Mouse (Mus musculus): ENCODE measurements around the gene Synpo2.

Synpo2 gene

GRCm38 (mm10) chr3:123207386-123207785 is 28.6 kb downstream of the Synpo2 start:
- intact Hi-C loops (cut with DNase I) = no loop called here

- intact Hi-C loops (cut with DNase I) = no loop called here
Observed at GRCm38 (mm10) chr3:123205485-123205884, 30.5 kb downstream of the Synpo2 start.

GRCm38 (mm10) chr3:123205065-123205464 is 30.9 kb downstream of the Synpo2 start:
- intact Hi-C loops (cut with DNase I) = no loop called here

DNA sequence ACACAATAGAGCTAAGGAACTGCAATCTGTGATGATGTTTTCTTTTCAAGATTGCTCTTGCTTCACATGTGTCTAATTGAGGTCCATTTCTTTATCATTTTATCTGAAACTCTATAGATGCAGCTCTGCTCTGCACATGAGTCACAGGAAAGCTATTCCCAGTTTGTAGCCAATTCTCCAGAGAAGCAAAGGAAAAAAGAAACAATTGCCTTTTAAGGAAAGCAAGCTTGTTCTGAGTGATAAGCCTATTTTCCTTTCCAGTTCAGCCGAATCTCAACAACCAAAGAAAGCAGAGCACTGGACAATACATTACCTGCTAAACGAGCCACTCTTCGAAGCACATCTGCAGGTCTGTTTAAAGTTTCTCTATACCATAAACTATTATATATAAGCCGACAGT is 31.3 kb downstream of the Synpo2 start:
- intact Hi-C loops (cut with DNase I) = no loop called here

- intact Hi-C loops (cut with DNase I) = no loop called here
Observed at GRCm38 (mm10) chr3:123201798-123202197, 34.2 kb downstream of the Synpo2 start.

DNA sequence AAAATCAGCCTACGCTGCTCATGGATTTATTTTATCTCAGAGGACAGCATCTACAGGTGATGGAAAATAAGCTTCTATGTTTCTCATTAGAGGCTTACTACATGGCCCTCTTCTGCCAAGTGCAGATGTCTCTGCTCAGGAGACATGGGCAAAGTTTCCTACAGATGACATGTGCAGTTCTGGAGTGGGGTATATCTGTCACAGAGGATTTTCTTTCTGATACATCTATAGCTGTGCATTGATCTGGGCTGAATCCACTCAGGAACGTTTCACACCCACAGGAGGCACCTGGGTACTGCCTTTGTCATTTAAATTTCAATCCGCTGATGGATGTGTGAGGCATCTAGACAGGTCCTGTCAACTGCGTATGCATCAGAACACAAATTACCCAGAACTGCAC is 42.2 kb downstream of the Synpo2 start:
- intact Hi-C loops (cut with DNase I) = no loop called here

- intact Hi-C loops (cut with DNase I) = no loop called here
Observed at GRCm38 (mm10) chr3:123191602-123192001, 44.3 kb downstream of the Synpo2 start.

- intact Hi-C loops (cut with DNase I) = no loop called here
Observed at GRCm38 (mm10) chr3:123190329-123190728, 45.6 kb downstream of the Synpo2 start.

- intact Hi-C loops (cut with DNase I) = no loop called here
Observed at GRCm38 (mm10) chr3:123189826-123190225, 46.1 kb downstream of the Synpo2 start.

GRCm38 (mm10) chr3:123188616-123189230 is 47.2 kb downstream of the Synpo2 start:
- intact Hi-C loops (cut with DNase I) = no loop called here

DNA sequence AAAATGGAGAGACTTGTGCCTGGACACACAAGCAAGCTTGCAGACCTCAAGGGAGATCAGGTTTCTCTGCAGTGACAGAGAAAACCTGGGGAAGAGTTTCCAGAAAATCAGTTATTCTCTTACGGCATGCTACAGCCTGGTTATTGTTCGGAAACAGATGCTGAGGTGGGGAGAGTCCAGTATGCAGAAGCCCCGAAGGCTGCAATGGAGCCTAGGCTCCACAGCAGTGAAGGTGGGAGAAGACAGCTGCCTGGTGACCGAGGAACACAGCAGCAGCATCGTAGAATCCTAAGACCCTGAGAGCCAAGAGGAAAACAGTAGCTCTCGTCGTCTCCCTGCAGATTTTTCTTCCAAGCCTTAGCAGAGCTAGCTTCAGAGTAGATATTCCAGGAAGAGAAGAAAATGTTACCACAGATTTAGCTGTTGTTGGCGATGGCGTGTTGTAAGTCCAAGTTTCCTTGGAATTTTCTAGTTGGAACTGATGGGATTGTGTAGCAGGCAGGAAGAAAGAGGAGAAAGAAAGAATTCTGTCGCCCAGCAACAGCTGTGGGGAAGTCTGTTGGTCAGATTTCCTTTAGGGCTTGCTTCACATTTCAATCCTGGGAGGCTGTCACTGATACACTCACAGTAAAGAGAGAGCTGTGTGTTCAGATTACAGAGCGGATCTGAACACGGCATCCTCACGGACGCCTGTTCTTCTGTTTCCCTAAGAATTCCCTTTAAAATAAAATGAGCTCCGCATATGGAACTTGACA is 48.4 kb downstream of the Synpo2 start:
- intact Hi-C loops (cut with DNase I) = no loop called here

- intact Hi-C loops (cut with DNase I) = no loop called here
Observed at GRCm38 (mm10) chr3:123185238-123185925, 50.6 kb downstream of the Synpo2 start.

- intact Hi-C loops (cut with DNase I) = no loop called here
Observed at GRCm38 (mm10) chr3:123184281-123184680, 51.7 kb downstream of the Synpo2 start.

DNA sequence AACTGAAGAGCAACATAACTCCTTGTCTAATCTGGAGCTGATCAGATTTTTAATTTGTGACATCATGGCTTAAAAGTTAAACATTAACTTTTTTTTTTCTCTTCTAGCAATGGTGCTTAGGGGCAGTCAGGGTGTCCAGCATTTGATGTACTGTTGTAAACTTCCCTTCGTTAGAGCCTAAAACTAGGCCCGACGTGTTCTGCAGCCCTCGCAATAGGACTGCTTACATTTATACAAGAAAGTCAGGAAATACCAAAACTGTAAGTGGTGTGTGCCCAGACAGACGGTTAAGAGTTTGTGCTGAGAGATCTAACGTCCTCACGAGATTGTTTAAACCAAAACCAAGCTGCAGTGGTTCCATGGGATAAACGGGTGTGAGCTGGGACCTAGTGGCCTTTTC is 56.4 kb downstream of the Synpo2 start:
- intact Hi-C loops (cut with DNase I) = no loop called here

DNA sequence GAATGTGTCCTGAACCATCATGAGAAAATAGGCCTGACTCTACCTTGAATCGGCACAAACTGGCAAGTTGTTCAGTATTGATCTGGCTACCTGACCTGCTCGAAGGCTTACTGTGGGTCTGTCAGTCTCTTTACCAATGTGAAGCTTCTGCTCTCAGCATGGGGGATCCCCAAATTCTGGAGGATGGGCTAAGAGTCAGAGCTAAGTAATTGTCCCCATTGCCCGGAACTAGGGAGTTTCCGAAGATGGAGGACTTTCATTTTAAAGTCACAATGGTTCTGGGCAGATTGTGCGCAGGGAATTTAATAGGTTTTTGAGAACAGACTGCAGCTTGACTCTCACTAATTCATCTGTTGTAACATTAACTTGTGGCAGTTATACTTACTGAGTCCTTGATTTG is 56.9 kb downstream of the Synpo2 start:
- intact Hi-C loops (cut with DNase I) = no loop called here

- intact Hi-C loops (cut with DNase I) = no loop called here
Observed at GRCm38 (mm10) chr3:123178420-123178819, 57.5 kb downstream of the Synpo2 start.

DNA sequence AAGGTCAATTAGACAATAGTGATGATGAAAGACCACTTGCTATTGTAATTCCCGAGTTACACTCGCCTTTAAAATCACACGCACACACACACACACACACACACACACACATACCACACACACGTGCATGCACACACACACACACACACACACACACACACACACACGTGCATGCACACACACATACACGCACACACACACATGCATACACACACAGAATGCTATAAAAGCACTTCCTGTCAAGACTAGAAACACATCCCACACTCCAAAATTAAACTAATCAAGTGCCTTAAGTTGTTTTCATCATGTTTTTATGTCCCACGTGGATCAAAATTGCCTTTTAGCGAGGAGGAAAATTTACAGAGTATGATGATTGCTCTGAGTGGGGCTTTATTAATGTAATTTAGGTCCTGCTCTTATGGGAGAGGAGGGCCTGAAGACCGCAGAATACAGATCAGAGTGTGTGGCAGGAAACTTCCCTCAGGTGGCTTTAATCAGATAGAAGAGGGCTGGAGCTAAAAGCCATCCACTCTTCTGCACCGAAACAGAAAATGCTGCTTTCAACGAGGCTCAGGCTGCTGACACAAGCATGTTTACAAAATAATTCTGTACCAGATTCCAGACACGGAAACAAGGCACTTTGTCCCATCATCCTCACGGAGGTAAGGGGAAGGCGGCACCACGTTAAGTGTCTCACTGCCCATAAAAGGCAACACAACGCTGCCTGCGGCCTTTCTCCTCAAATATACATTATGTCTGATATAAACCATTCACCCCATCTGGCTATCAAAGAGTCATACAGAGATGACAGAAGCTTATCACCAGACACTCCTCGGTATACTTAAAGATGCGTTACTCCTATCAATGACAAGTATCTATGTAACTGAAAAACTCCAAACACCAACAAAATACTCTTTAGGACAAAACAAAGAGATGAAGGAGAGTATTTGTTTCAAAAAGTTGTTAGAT is 59.3 kb downstream of the Synpo2 start:
- intact Hi-C loops (cut with DNase I) = no loop called here

- intact Hi-C loops (cut with DNase I) = no loop called here
Observed at GRCm38 (mm10) chr3:123175142-123175541, 60.8 kb downstream of the Synpo2 start.

GRCm38 (mm10) chr3:123174379-123174697 is 61.6 kb downstream of the Synpo2 start:
- intact Hi-C loops (cut with DNase I) = no loop called here

DNA sequence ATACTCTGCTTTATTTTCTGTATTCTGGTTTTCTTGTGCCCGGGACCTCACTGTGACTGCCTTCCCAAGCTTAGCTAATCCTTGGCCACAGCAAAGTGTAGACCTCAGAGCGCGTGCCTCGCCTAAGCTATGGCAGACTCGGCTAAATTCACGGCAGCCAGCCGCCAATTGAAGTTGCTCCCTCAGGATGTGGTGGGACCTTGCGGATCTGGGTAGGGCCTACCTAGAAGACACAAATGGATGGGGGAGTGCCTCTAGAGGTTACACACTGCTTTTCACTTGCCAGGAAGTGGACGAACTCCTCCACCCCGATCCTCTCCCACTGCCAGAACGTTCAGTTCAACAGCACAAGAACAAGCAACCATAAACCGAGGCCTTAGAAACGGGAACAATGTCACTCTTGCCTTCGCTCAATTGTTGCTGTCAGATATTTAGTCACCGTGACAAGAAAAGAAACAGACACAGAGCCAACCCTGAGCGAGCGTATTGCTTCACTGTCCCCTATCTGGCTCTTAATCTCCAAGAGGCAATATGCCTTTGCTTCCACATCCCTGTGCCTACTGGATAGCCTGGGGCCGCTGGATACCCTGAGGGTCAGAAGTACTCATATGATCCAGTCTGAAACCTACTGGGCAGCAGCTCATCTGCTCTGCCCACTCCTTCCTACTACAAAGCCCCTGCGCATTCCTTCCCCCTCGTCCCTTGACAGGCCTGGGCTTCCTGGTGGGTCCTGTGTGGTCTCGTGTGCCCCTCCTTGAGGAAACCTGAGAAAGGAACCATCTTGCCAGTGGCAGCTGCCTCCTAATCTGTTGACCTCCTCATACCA is 62.2 kb downstream of the Synpo2 start:
- intact Hi-C loops (cut with DNase I) = no loop called here

GRCm38 (mm10) chr3:123172151-123172550 is 63.8 kb downstream of the Synpo2 start:
- intact Hi-C loops (cut with DNase I) = no loop called here

Measured in adrenal gland (tissue).